Mouse (Mus musculus): ENCODE data around the gene Nap1l3.

The Nap1l3 gene

DNA sequence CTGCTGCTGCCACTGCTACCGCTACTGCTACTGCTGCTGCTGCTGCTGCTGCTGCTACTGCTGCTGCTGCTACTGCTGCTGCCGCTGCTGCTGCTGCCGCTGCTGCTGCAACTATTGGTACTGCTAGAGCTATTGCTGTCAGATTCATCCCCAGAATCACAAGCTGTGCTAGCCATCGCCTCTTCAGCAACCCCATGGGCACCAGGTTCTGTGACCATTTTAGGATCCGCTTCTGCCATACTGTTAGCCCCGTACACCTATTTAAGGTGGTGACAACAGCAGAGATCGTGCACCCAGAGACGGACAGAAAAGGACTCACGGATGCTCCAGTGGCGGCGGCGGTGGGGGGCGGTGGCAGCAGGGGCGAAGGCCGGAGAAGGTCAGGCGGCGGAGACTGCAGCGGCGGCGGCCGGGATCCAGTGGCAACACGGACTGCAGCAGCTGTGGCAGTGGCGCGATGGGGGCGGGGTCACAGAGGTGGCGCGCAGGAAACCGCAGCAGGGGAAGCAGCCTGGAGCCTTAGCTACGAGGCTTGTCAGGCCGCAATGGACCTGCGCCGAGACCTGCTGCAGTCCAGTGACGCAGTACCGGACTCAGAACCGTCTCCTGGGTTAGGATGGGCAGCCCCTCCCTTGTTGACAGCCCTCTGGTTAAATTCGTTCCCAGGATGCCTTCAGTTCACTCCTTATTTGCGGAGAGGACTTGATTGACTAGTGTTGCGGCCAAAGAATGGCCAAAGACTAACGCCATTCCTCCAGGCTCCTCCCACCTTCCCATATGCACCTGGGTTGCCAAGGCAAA is at the start of gene Nap1l3:
Nap1l3 (minus strand) TSS at position 621 of the 801 bp plus-strand sequence.
- in situ Hi-C loops (cut with MboI; ENCODE audit: low pct_unique_long_range_greater_than_20kb in 1 of 2, low sequenced_read_pairs in 2 of 2, unreplicated experiment in 1 of 2): no loop called here

DNA sequence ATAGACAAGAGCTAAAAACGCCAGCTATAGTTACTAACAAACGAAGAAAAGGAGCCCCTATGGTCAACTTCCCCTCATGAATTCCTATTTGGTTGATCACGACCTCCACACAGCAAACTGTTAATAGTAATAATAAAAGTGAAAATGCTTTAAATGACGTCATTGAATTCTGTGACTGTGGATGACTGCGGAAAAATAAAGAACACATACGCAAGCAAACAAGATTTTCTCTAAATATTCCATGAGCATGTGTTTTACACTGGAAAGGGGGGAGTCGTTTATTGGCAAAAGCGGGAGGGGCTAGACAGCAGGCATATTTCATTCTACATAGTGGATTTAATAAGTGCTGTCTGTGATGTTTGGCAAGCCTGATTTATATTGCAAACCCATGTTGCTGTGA is 451 bp upstream of the Nap1l3 start:
- in situ Hi-C loops (cut with MboI; ENCODE audit: low pct_unique_long_range_greater_than_20kb in 1 of 2, low sequenced_read_pairs in 2 of 2, unreplicated experiment in 1 of 2): no loop called here

Measured in mouse embryonic stem cell (cell line).